Mouse (Mus musculus): ENCODE measurements at regions not wholly inside any gene's neighbourhood (a gene's known extent, or its start where the extent isn't known, plus 50 kb on each side); places are given as distances from the start of the nearest gene placed in this dataset.
A peak's percentile ranks its signal among the peaks of the same experiment; 100 is the strongest.
"Not testable (repeated sequence)": the region's sequence is repeated elsewhere in the genome, so short reads cannot be mapped to it uniquely, and the experiment has no call there.

- DNase-seq (ENCODE audit: low spot score in 2 of 2): peak in 1 of 2 experiments; percentile 4
These were observed 336.5 kb downstream of the Fscb start for GRCm38 (mm10) chr12:64137997-64138396.

- DNase-seq (ENCODE audit: low spot score in 2 of 2): no peak
These were observed 358.1 kb downstream of the Fscb start for GRCm38 (mm10) chr12:64116438-64116837.

GRCm38 (mm10) chr12:64114476-64114875 lies 360.0 kb downstream of the Fscb start:
- no peak for DNase-seq (ENCODE audit: low spot score in 2 of 2)

DNA sequence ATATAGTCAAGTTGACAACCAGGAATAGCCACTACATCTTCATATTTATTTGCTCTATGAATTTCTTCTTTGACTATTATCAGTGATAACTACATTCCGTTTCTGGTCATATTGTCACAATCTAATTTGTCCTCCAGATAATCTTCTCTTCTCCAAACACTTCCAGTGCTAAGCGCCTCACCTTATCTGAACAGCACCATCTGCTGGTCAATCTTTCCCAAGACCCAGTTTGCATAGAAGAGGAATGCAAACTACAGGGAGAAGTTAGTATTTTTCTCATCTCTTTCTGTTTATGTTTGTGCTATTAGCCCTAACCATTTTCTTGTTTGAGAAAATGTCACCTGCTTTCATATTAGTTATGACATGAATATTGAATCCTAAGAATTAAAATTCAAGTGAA lies 370.3 kb downstream of the Fscb start:
- DNase-seq (ENCODE audit: low spot score in 2 of 2): peak in 1 of 2 experiments; percentile 7

DNA sequence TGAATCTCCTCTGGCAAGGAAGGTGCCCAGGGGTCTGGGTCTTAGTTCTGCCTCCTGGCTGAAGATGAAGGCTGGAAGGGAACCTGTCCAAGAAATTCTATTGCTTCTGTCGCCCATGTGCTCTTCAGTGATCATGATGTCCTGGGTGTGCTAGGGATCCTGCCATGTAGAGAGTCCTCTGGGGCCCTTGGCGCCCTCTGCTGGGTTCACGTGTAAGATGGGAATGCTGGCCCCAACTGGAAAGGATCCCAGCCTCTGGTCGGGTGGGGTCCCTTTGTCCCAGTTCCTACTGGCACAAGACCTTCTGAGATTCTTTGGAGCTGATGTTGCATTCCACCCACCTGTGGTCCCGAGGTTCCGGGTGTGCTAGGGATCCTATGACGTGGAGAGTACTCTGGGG lies 397.7 kb downstream of the Fscb start:
- DNase-seq (ENCODE audit: low spot score in 2 of 2): no peak

DNA sequence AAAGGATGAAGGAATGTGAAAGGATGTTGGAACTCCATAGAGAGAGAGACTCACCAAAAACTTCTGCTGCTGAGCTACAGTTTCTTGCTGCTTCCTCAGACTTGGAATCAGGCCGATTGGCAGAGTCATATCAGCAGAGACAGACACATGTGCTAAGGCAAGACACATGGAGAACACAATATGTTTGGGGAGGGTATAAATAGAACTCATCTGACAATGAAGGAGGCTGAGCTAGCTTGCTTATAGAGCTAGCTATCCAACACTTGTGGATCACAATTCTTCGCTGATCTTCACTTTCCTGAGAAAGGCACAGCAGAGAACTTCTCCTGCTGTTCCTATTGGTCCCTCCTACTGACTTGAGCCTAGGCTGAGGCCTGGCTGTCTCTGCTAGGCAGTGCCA lies 429.0 kb downstream of the Fscb start:
- no peak for DNase-seq (ENCODE audit: low spot score in 2 of 2)

DNA sequence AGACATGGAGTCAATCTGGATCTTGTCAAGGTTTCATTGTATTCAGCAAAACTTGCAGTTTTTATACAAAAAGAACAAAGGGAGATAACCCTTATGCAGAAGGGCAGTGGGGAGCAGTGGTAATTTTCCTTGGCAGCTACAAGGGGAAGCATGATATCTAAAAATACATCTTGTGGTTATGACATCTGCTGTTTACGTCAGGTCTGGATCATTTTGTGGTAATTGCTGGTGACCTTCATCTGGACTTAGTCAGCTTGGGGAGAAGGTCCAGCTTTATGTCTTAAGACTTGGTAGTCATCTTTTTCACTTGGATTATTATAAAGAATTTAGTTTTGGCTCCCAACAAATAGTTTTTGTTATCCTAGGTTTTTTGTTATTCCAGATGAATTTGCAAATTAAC lies 465.9 kb downstream of the Fscb start:
- DNase-seq (ENCODE audit: low spot score in 2 of 2): not testable (repeated sequence)
